Mouse (Mus musculus) limb, embryonic 15.5 days (tissue): Measurements from ENCODE around the gene Naga. TPM values are rescaled to one million over a fixed set of nuclear protein-coding genes. Genes with fewer than 3 reads are reported as not detected.
"Not testable (repeated sequence)": the region's sequence is repeated elsewhere in the genome, so short reads cannot be mapped to it uniquely, and the experiment has no call there.

Experiments used
- ATAC-seq: fragments of 200-750 bp; cut with Nextera tagmentation; 2 replicates; pipeline ENCODE4 v1.8.0; 2017; ENCODE audit warnings: low read depth, moderate TSS enrichment; ENCODE audit not compliant: insufficient number of reproducible peaks, low FRiP score, low TSS enrichment
- H3K27ac ChIP-seq: fragments of 300-500 bp; sonication (generic); 2 replicates; pipeline ENCODE4 v1.5.1; 2015; ENCODE audit warnings: moderate library complexity, mild to moderate bottlenecking, inconsistent platforms
- H3K27me3 ChIP-seq: fragments of 300-500 bp; sonication (generic); 2 replicates; pipeline ENCODE4 v1.6.1; 2015; ENCODE audit warnings: inconsistent platforms
- H3K36me3 ChIP-seq: fragments of 300-500 bp; sonication (generic); 2 replicates; pipeline ENCODE4 v1.6.1; 2015; ENCODE audit warnings: inconsistent platforms
- H3K4me1 ChIP-seq: fragments of 300-500 bp; sonication (generic); 2 replicates; pipeline ENCODE4 v1.6.1; 2015; ENCODE audit warnings: inconsistent platforms
- H3K4me2 ChIP-seq: fragments of 300-500 bp; sonication (generic); 2 replicates; pipeline ENCODE4 v1.6.1; 2015; ENCODE audit warnings: mild to moderate bottlenecking, inconsistent platforms
- H3K4me3 ChIP-seq: fragments of 300-500 bp; sonication (generic); 2 replicates; pipeline ENCODE4 v1.5.1; 2015; ENCODE audit warnings: mild to moderate bottlenecking, inconsistent platforms
- H3K9ac ChIP-seq: fragments of 300-500 bp; sonication (generic); 2 replicates; pipeline ENCODE4 v1.6.1; 2015; ENCODE audit warnings: inconsistent platforms
- H3K9me3 ChIP-seq: fragments of 300-500 bp; sonication (generic); 2 replicates; pipeline ENCODE4 v1.6.1; 2016; ENCODE audit warnings: inconsistent platforms
- WGBS: fragments of 180-500 bp; shearing (Covaris S2); methylation state at CpG from one replicate; pipeline ENCODE4 v1.1.7; 2015; 5-methylcytosine and 5-hydroxymethylcytosine counted together
- polyA plus RNA-seq: library from polyadenylated mRNA; unstranded; fragments of >200 nt; fragmentation: Nextera tagmentation; extraction: Ambion mirVana; gene quantifications from 2 replicates; pipeline ENCODE4 v1.2.1, GENCODE M21; 2015

Naga gene
- polyA plus RNA-seq, 1 experiment from 2014 or later, result 56.6 TPM

DNA sequence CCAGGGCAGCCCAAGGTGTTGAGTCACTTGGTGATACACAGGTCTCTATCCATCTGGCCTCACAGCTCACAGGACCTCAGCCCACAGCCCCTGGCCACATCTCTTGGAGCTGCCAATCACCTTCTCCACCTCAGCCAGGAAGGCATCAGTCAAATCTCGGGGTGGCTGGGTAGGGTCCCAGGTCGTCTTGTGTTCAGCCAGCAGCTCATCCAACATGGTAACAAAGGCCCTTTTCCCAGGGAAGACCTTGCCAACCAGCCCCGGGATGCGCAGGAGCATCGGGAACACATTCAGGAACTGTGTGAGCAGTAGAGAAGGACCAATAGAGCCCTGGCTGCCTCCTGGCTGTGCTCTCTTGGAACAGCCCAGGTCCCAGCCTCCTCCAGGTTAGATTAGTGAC, 34.3 kb upstream of the Naga start:
- Histone ChIP-seq H3K4me3 (no peak overlapping the region), H3K4me1 (peaks cover 6% of the 10 kb centered on the region; the same call in 1 of the 2 replicates), H3K27ac (no peak overlapping the region), H3K4me2 (no peak overlapping the region), H3K27me3 (no peaks in the 10 kb centered on the region), H3K36me3 (no peaks in the 10 kb centered on the region), H3K9ac (no peak overlapping the region), H3K9me3 (no peaks in the 10 kb centered on the region)
- 85% methylated on average over 5 of the region's 5 CpGs for WGBS
- no peak for ATAC-seq

DNA sequence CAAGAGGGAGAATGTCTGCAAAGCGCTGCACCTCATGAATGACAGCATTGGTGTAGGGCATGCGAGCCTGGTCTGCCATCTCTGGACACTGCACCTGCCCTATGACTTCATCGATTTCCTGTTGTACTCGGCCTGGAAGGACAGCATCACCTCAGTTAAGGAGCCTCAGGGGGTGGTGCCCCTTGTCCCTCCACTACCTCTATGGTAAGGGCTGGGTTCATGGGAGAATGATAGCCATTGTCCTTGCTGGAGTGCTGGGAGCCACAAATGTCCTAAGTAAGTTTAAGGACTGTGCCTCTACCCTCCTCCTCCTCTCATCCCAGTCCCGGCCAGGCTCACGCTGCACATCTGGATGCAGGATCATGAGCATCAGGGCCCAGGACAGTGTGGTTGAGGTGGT, 33.7 kb upstream of the Naga start:
- Histone ChIP-seq H3K27ac (no peak overlapping the region), H3K36me3 (no peaks in the 10 kb centered on the region), H3K9ac (no peak overlapping the region), H3K4me1 (peaks cover 6% of the 10 kb centered on the region; the same call in 1 of the 2 replicates), H3K27me3 (no peaks in the 10 kb centered on the region), H3K4me2 (no peak overlapping the region), H3K9me3 (no peaks in the 10 kb centered on the region), H3K4me3 (no peak overlapping the region)
- ATAC-seq, result no peak
- WGBS, result 88% methylated on average over 6 of the region's 6 CpGs

DNA sequence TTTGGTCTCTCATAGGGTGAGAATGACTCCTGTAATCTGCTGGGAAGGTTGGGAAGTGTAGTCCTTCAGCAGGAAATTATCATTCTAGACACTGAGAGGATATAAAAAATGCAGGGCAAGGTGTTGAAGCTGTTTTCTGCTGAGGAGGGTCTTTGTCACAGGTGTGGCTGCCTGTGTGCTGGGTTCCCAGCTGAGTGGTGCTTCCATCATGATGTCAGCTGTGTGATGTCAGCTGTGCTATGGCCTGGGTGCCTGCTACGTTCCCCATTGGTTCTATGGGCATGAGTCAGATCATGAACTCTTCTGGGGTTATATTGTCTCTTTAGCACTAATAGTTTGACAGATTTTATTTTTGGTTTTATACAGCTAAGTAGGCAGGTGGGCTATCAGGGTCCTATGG, 30.1 kb upstream of the Naga start:
- H3K9me3 ChIP-seq, result no peaks in the 10 kb centered on the region
- no peak overlapping the region for H3K27ac ChIP-seq
- ATAC-seq, result no peak
- no peak overlapping the region for H3K4me2 ChIP-seq
- 87% methylated on average over 1 of the region's 1 CpGs for WGBS
- no peak overlapping the region for H3K4me3 ChIP-seq
- no peaks in the 10 kb centered on the region for H3K36me3 ChIP-seq
- H3K9ac ChIP-seq, result no peak overlapping the region
- H3K27me3 ChIP-seq, result no peaks in the 10 kb centered on the region
- no peaks in the 10 kb centered on the region for H3K4me1 ChIP-seq

DNA sequence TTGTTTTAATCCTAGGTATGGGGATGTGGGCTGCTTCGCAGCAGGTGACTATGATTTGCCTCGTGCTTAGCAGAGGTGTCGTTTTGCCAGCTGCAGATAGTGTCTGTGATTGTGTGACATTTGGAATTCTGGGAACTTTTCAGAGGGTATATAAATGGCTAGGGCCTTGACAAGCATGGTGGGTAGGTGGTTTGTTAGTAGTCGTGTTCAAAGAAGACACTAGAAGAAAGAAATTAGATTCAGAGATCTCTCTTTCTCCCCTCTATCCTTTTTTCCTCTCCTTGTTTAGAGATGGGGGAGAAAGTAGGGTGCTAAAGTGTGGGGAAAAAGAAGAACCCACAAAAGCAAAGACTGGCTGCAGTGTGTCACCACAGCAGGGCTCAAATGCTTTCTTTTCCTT, 29.4 kb upstream of the Naga start:
- Histone ChIP-seq H3K27me3 (no peaks in the 10 kb centered on the region), H3K9ac (no peak overlapping the region), H3K4me2 (no peak overlapping the region), H3K36me3 (no peaks in the 10 kb centered on the region), H3K9me3 (no peaks in the 10 kb centered on the region), H3K4me3 (no peak overlapping the region), H3K27ac (no peak overlapping the region), H3K4me1 (no peaks in the 10 kb centered on the region)
- no peak for ATAC-seq
- 87% methylated on average over 4 of the region's 4 CpGs for WGBS

DNA sequence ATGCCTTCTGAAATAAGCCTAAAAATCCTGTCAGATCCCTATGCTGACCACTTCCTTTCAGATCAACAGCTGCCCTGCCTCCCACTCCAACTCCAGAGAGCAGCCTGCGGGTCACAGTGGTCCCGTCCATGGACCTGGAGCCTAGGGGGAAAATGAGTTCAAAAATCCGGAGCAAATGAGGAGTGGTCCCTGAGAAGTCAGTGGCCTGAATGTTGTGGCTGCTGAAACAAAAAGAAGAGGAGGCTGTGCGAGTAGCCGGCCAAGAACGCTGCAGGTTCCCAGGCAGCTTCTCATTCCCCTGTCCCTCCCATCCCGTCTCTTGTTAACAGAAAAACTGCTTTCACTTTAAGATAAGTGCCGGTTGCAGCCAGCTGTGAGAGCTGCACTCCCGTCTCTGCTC, 25.8 kb upstream of the Naga start:
- H3K27me3 ChIP-seq, H3K9ac ChIP-seq, H3K4me2 ChIP-seq, H3K9me3 ChIP-seq, H3K27ac ChIP-seq, ATAC-seq, H3K4me1 ChIP-seq, H3K36me3 ChIP-seq, H3K4me3 ChIP-seq: not testable (repeated sequence)
- 17% methylated on average over 7 of the region's 9 CpGs for WGBS

DNA sequence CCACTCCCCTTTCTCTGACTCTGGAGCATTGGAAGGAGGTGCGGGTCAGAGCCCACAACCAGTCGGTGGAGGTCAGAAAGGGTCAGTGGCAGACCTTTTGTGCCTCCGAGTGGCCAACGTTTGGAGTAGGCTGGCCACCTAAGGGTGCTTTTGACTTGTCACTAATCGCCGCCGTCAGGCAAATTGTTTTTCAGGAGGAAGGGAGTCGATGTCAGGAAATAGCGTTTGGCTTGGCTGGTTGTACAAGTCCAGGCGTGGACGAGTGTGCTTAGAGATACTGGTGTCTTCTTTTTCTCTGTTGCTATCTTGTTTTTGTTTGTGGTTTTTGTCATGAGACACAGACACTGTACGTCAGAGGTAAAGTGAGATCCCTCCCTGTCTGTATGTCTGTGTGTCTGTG, 25.1 kb upstream of the Naga start:
- H3K27me3 ChIP-seq, ATAC-seq, H3K9me3 ChIP-seq, H3K4me2 ChIP-seq, H3K27ac ChIP-seq, H3K9ac ChIP-seq, H3K4me3 ChIP-seq, H3K4me1 ChIP-seq, H3K36me3 ChIP-seq: not testable (repeated sequence)
- WGBS, result 79% methylated on average over 10 of the region's 12 CpGs

DNA sequence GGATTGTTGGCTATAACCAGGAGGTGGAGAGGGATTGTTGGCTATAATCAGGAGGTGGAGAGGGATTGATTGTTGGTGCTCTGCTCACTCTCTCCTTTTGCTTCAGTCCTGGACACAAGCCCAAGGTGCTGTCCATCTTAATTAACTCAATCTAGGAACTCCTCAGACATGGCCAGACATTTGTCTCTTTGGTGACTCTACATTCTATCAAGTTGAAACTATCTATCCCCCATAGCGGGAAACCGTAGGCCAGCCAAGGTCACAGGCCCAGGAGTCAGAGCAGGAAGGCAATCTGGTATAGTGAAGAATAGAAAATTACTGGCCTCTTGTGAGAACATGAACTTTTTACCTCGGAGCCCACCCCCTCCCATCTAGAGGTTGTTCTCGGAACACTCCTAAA, 23.5 kb upstream of the Naga start:
- H3K4me2 ChIP-seq, result no peak overlapping the region
- WGBS, result 71% methylated on average over 4 of the region's 4 CpGs
- H3K27ac ChIP-seq, result no peak overlapping the region
- H3K9ac ChIP-seq, result no peak overlapping the region
- H3K4me1 ChIP-seq, result peaks cover 7% of the 10 kb centered on the region; the same call in 1 of the 2 replicates
- no peaks in the 10 kb centered on the region for H3K9me3 ChIP-seq
- ATAC-seq, result no peak
- no peak overlapping the region for H3K4me3 ChIP-seq
- no peaks in the 10 kb centered on the region for H3K36me3 ChIP-seq
- H3K27me3 ChIP-seq, result no peaks in the 10 kb centered on the region

DNA sequence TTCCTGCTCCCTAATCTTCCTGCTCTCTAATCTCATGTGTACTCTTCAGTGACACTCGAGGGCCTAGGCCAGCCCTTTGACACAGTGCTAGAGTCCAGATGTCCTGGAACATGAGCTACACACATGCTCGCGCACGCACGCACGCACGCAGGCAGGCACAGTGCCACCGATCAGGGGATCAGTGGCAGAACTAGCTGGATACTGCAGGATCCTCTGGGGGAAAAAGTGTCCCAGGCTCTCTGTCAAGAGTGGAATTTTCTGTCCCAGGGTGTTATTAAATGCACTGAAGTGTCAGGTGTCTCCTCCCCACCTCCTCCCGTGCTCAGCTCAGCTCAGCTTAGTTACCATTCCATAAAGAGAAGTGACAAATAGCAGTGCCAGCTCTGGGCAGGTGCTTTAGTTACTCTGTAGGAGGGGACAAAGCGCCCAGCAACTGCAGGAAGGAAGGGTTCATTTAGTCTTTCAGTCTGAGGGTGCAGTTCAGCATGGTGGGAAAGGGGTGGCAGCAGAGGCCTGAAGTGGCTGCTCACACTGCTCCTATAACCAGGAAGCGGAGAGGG, 22.8 kb upstream of the Naga start:
- Histone ChIP-seq H3K9me3 (no peaks in the 10 kb centered on the region), H3K4me3 (no peak overlapping the region), H3K36me3 (no peaks in the 10 kb centered on the region), H3K4me1 (peaks cover 7% of the 10 kb centered on the region; the same call in 1 of the 2 replicates), H3K27ac (no peak overlapping the region), H3K4me2 (no peak overlapping the region), H3K27me3 (no peaks in the 10 kb centered on the region), H3K9ac (no peak overlapping the region)
- no peak for ATAC-seq
- 61% methylated on average over 11 of the region's 11 CpGs for WGBS

DNA sequence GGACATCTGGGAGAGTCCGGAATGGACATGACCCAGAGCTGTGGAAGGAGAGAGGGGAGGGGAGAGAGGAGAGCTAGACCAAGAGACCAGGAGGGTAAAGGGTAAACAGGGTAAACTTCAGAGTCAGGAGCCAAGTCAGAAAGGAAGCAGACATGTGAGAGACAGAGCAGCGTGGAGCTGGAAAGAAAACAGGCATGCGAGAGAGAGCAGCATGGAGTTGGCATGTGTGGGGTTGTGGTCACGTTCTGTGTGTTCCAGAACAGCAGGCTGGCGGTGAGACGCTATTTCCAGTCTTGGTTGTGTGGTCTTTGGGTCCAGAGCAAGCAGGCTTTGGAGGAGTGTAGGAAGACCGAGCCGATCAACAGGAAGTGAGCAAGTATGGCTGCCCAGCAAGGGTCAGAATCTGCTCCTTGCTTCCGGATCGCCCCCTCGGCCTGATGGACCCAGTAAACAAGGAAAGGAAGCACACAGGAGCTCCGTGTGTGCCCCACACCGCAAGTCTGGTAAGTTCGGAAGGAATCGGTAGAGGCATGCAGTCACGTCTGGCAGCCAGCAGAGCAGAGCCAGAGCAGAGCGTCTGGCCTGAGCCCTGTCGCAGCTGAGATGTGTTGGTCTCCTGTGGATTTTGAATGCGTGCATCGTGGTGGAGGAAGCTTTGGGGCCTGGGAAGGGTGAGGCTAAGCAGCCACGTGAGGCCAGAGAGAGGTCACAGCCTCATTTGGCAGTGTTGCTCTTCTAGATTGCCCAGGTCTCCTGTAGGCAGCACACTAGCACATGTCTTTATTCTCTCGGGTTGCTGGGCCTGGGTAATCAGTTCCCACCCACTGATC, 19.9 kb upstream of the Naga start:
- Histone ChIP-seq H3K4me1 (peaks cover 13% of the 10 kb centered on the region), H3K27ac (peak overlapping the region; percentile 44; the same call in 1 of the 2 replicates), H3K4me2 (no peak overlapping the region), H3K9me3 (no peaks in the 10 kb centered on the region), H3K4me3 (no peak overlapping the region), H3K36me3 (no peaks in the 10 kb centered on the region), H3K27me3 (no peaks in the 10 kb centered on the region), H3K9ac (no peak overlapping the region)
- 52% methylated on average over 22 of the region's 22 CpGs for WGBS
- ATAC-seq, result no peak

DNA sequence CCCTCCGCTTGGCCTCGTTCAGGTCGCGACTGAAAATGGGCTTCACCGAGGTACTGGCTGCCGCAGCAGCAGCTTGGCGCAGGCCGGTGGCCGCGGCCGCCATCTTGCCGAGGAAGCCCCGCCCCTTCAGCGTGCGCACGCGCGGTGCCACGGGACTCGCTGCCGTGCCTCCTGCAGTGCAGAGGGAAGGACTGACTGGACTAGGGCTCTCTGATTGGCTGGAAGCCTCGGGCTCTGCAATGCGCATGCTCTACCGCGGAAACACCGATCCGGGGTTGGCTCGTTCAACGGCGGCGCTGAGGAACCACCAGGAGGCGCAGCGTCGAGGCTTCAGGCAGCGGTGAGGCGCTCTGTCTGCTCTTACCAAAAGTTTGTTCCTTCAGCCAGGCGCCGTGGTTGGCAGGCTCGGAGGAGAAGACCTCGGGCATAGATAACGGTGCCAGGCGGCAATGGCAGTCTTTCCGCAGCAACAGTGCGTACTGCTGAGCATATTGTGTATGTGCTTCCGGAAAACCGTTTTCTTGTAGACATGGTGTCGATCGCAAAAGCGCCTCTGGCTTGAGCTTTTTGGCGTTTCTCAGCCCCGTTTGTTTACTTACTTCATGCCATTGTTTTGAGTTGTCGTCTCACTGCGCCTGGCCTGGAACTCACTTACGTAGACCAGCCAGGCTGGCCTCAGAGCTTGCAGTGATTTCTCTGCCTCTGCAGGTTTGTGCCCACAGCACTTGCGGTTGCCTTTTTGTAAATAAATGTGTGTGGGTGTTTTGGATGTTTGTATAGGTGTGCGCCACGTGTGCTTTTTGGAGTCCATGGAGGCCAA, 15.6 kb upstream of the Naga start, which contains the start of gene Ndufa6:
Gene Ndufa6, minus strand, starts transcription at position 197 of the 820 bp plus-strand sequence.
- 1% methylated on average over 57 of the region's 57 CpGs for WGBS

DNA sequence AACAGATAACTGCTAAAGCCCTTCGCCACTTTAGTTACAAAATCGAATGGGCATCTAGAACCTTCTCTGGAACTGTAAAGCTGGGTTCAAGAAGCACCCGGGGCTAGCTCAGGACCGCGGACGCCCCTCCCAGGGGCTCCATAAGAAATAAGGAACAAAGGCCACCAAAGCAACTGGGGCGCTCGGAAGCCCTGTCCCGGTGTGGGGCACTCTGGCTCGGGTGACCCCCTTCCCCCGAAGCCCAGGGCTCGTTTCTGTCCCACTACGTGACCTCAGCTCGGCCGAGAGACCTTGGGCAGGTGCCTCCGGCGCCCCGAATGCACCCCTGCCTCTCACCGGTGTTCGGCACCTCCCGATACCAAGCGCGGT, 15.0 kb upstream of the Naga start:
- Histone ChIP-seq H3K9me3 (no peaks in the 10 kb centered on the region), H3K4me1 (peaks cover 21% of the 10 kb centered on the region), H3K4me2 (peak overlapping the region; percentile 83), H3K4me3 (peak overlapping the region; percentile 95), H3K9ac (peak overlapping the region; percentile 98), H3K27me3 (no peaks in the 10 kb centered on the region), H3K27ac (peak overlapping the region; percentile 94), H3K36me3 (peaks cover 24% of the 10 kb centered on the region)
- 1% methylated on average over 23 of the region's 23 CpGs for WGBS
- no peak for ATAC-seq

More for the DNA sequence above, 15.6 kb upstream of the Naga start, which contains the start of gene Ndufa6:
- H3K9ac ChIP-seq, result peak within 1 kb of the TSS; percentile 98
- H3K4me3 ChIP-seq, result peak within 1 kb of the TSS; percentile 95
- H3K4me1 ChIP-seq, result peaks cover 26% of the 10 kb centered on the region
- H3K9me3 ChIP-seq, result no peaks in the 10 kb centered on the region
- peak within 1 kb of the TSS; percentile 83 for H3K4me2 ChIP-seq
- ATAC-seq, result peak; percentile 98
- no peaks in the 10 kb centered on the region for H3K27me3 ChIP-seq
- peaks cover 18% of the 10 kb centered on the region for H3K36me3 ChIP-seq
- H3K27ac ChIP-seq, result peak within 1 kb of the TSS; percentile 94
